Mouse (Mus musculus) heart, adult 2 months (tissue): Measurements from ENCODE around the gene Mcpt1. TPM values are rescaled to one million over a fixed set of nuclear protein-coding genes. Genes with fewer than 3 reads are reported as not detected.
"Not testable (repeated sequence)": the region's sequence is repeated elsewhere in the genome, so short reads cannot be mapped to it uniquely, and the experiment has no call there.

Experiments used
- DNase-seq, 2 experiments: peaks; one replicate each; pipeline ENCODE4 v3.0.0; 2021
- H3K27ac ChIP-seq: fragments of 200-600 bp; 2 replicates; pipeline ENCODE4 v1.8.1; 2022
- H3K27me3 ChIP-seq: fragments of 200-500 bp; 2 replicates; pipeline ENCODE4 v1.6.1; 2012; ENCODE audit warnings: mild to moderate bottlenecking, low read length, inconsistent platforms, mixed read lengths; ENCODE audit not compliant: control insufficient read depth, insufficient read depth
- H3K36me3 ChIP-seq: fragments of 200-500 bp; 2 replicates; pipeline ENCODE4 v1.6.1; 2012; ENCODE audit warnings: low read length, inconsistent platforms; ENCODE audit not compliant: control insufficient read depth, insufficient read depth
- H3K4me1 ChIP-seq: fragments of 200-500 bp; 2 replicates; pipeline ENCODE4 v1.6.1; 2011; ENCODE audit warnings: low read length; ENCODE audit not compliant: control insufficient read depth, insufficient read depth
- H3K4me3 ChIP-seq: fragments of 200-600 bp; 2 replicates; pipeline ENCODE4 v1.8.1; 2022
- H3K79me2 ChIP-seq: fragments of 200-500 bp; replicated peaks from 2 replicates; pipeline ENCODE4 v1.6.1; 2012; ENCODE audit warnings: mild to moderate bottlenecking, inconsistent platforms, low read length, moderate library complexity, mixed read lengths; ENCODE audit not compliant: control insufficient read depth, insufficient read depth
- H3K9ac ChIP-seq: fragments of 200-500 bp; 2 replicates; pipeline ENCODE4 v1.6.1; 2012; ENCODE audit warnings: low read depth, mild to moderate bottlenecking, control low read depth, inconsistent platforms, low read length, mixed read lengths
- CTCF ChIP-seq: fragments of 200-600 bp; IDR thresholded peaks from 2 replicates; pipeline ENCODE4 v1.8.1; 2022; ENCODE audit warnings: antibody characterized with exemption, mild to moderate bottlenecking, moderate library complexity
- EP300 ChIP-seq: fragments of 200-500 bp; IDR thresholded peaks from 2 replicates; pipeline ENCODE4 v1.6.1; 2011; ENCODE audit warnings: low read depth, low read length, control low read depth; ENCODE audit not compliant: insufficient read depth
- POLR2A ChIP-seq: fragments of 200-500 bp; IDR thresholded peaks from 2 replicates; pipeline ENCODE4 v1.6.1; 2011; ENCODE audit warnings: mild to moderate bottlenecking, low read depth, low read length, control low read depth; ENCODE audit not compliant: insufficient read depth
- WGBS: fragments of 180-500 bp; shearing (Covaris S2); methylation state at CpG from one replicate; pipeline ENCODE4 v1.1.7; 2018; 5-methylcytosine and 5-hydroxymethylcytosine counted together
- intact Hi-C: fragments of 180-260 bp; cut with DNase I; formaldehyde crosslinking; loops from one replicate; pipeline ENCODE4 v1.15.1; 2025
- polyA plus RNA-seq: library from polyadenylated mRNA; depleted of rRNA; stranded (reverse); fragments of >200 nt; gene quantifications from 2 replicates; pipeline ENCODE4 v1.2.3, GENCODE M21; 2012; rRNA removed
- total RNA-seq, 2 experiments: library from RNA; stranded (reverse); gene quantifications; 2 replicates each; pipeline ENCODE4 v1.2.3; 2021

Gene Mcpt1
- total and polyA plus RNA-seq, 3 experiments, result not detected

DNA sequence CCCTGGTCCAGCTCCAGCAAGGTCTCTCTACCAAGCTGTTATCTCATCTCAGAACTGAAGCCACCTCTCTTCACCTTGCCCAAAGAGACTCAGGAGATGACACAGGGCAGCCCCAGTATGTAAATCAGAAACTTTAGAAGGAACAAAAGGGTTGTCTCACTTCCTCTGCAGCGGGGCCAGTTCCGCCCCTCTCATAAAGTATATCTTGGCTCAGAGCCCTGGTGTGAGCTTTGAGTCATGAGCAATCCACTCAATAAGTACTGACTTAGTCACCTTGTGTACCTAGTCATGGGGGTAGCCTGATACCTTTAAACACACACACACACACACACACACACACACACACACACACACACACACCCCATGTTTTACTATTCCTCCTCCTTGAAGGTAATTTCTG is 16.7 kb downstream of the Mcpt1 start:
- no peak overlapping the region for H3K9ac ChIP-seq
- WGBS, result 29% methylated on average over 2 of the region's 2 CpGs
- H3K27ac ChIP-seq, result no peak overlapping the region
- H3K4me3 ChIP-seq, result no peak overlapping the region
- no peaks in the 10 kb centered on the region for H3K4me1 ChIP-seq
- DNase-seq, result no peak
- H3K27me3 ChIP-seq, result no peaks in the 10 kb centered on the region
- no peaks in the 10 kb centered on the region for H3K79me2 ChIP-seq
- no peaks in the 10 kb centered on the region for H3K36me3 ChIP-seq
- intact Hi-C loops, result no loop called here
- TF ChIP-seq CTCF (no peak), EP300 (no peak), POLR2A (no peak)

DNA sequence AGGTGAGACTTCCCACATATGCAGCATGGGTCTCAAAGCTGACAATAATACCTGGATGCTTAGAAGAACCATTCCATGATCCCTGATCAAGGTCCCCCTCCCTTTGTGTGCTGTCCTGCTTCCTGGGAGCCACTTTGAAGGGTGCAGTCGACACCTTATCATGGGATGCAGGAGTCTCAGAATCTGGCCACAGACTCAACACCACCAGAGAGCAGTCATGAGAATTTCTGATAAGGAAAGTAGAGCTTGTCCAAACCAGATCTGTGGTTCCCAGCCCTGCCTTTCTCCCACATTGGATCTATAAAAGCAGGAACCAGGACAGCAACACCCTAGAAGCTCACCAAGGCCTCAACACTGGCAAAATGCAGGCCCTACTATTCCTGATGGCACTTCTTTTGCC is 24.0 kb downstream of the Mcpt1 start, which contains the start of gene Mcpt2:
Gene Mcpt2, plus strand, starts transcription at position 250 of the 400 bp plus-strand sequence.
- DNase-seq, H3K27me3 ChIP-seq, H3K79me2 ChIP-seq, H3K4me1 ChIP-seq, H3K27ac ChIP-seq, H3K4me3 ChIP-seq, H3K9ac ChIP-seq, intact Hi-C loops, H3K36me3 ChIP-seq: not testable (repeated sequence)
- 60% methylated on average over 1 of the region's 1 CpGs for WGBS

DNA sequence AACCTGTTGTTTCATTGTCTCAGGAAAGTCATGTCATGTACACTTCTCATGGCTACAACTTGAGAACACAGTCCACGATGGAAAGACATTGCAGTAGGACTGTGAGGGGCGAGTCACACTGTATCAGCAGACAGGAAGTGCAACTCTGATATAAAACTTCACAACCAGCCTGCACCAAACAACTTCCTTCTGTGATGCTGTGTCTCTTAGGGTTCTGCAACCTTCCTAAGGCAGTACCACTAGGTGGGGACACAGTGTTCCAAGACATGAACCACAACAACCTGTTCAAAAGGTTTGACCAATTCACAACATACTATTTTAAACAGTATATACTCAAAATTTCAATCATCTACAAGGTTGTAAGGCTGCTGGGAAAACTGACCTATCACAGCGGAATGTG is 37.6 kb downstream of the Mcpt1 start:
- intact Hi-C loops, result no loop called here
- H3K4me1 ChIP-seq, result no peaks in the 10 kb centered on the region
- no peaks in the 10 kb centered on the region for H3K36me3 ChIP-seq
- H3K79me2 ChIP-seq, result no peaks in the 10 kb centered on the region
- no peak overlapping the region for H3K9ac ChIP-seq
- H3K27me3 ChIP-seq, result no peaks in the 10 kb centered on the region
- 38% methylated on average over 3 of the region's 3 CpGs for WGBS
- H3K4me3 ChIP-seq, result no peak overlapping the region
- TF ChIP-seq POLR2A, result no peak
- no peak for TF ChIP-seq EP300
- no peak for TF ChIP-seq CTCF
- DNase-seq, result no peak
- no peak overlapping the region for H3K27ac ChIP-seq

DNA sequence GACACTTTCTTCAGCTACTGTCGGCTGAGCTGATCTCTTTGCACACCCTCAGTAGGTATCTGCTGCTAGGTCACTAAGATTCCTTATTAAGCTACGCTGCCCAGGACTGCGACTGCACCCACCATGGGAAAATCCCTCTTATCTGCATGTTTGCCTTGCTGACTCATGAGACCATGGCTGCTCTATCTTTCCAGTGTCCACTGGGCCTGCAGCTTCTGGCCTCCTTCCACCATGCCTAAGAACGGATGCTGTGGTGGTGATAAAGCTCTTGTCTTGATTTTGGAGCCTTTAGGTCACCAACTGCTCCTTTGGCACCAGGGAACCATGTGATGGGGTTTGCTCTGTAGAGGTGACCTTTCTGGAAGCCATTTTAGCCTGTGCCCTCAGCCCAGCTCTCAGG is 40.0 kb downstream of the Mcpt1 start:
- intact Hi-C loops, result no loop called here
- Histone ChIP-seq H3K4me1 (no peaks in the 10 kb centered on the region), H3K79me2 (no peaks in the 10 kb centered on the region), H3K36me3 (no peaks in the 10 kb centered on the region), H3K27ac (no peak overlapping the region), H3K27me3 (no peaks in the 10 kb centered on the region), H3K9ac (no peak overlapping the region), H3K4me3 (no peak overlapping the region)
- 34% methylated on average over 4 of the region's 4 CpGs for WGBS
- no peak for DNase-seq
- no peak for TF ChIP-seq CTCF
- no peak for TF ChIP-seq POLR2A
- TF ChIP-seq EP300, result no peak

DNA sequence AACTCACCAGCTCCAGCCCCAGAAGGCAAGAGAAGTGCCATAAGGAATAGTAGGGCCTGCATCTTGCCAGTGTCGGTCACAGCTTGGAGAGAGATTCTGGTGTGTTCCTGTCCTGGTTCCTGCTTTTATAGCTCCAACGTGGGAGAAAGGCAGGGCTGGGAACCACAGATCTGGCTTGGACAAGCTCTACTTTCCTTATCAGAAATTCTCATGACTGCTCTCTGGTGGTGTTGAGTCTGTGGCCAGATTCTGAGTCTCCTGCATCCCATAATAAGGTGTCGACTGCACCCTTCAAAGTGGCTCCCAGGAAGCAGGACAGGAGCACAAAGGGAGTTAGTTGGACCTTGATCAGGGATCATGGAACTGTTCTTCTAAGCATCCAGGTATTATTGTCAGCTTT is 44.4 kb downstream of the Mcpt1 start, which contains the start of gene Mcpt4:
Gene Mcpt4, minus strand, starts transcription at position 101 of the 400 bp plus-strand sequence.
- H3K4me3 ChIP-seq, intact Hi-C loops, H3K9ac ChIP-seq, DNase-seq, H3K36me3 ChIP-seq, H3K4me1 ChIP-seq, H3K27me3 ChIP-seq, H3K79me2 ChIP-seq, H3K27ac ChIP-seq: not testable (repeated sequence)
- WGBS, result 42% methylated on average over 3 of the region's 3 CpGs

Other genes starting within 250 kb of the Mcpt1 start
- 10 to 100 TPM; 16.1 to 20.3 TPM for gene Adcy4, start 233.9 kb upstream of the Mcpt1 start, total RNA-seq
- gene Adcy4, start 233.9 kb upstream of the Mcpt1 start, polyA plus RNA-seq, result 36.5 and 40.0 TPM in 2 replicates
- 1 to 10 TPM; 2.2 to 2.4 TPM for gene Ripk3, start 229.1 kb upstream of the Mcpt1 start, total RNA-seq
- 3.5 and 4.1 TPM in 2 replicates for gene Ripk3, start 229.1 kb upstream of the Mcpt1 start, polyA plus RNA-seq
- gene Nfatc4, start 194.8 kb upstream of the Mcpt1 start, total RNA-seq, result 1 to 10 TPM; 3.6 to 5.1 TPM
- gene Nfatc4, start 194.8 kb upstream of the Mcpt1 start, polyA plus RNA-seq, result 6.0 and 7.3 TPM in 2 replicates
- 1 to 10 TPM; 6.2 to 6.8 TPM for gene Nynrin, start 164.0 kb upstream of the Mcpt1 start, total RNA-seq
- gene Nynrin, start 164.0 kb upstream of the Mcpt1 start, polyA plus RNA-seq, result 3.5 and 3.8 TPM in 2 replicates
- under 1 TPM in 1 of 2 experiments, not detected in 1; 0.18 TPM for gene Cbln3, start 133.6 kb upstream of the Mcpt1 start, total RNA-seq
- 0.06 TPM in 2 replicates for gene Cbln3, start 133.6 kb upstream of the Mcpt1 start, polyA plus RNA-seq
- 10 to 100 TPM in 1 of 2 experiments, 1 to 10 TPM in 1; 8.8 to 11.6 TPM for gene Khnyn, start 133.0 kb upstream of the Mcpt1 start, total RNA-seq
- gene Khnyn, start 133.0 kb upstream of the Mcpt1 start, polyA plus RNA-seq, result 9.3 and 13.3 TPM in 2 replicates
- 100 to 1,000 TPM; 112 to 127 TPM for gene Sdr39u1, start 117.7 kb upstream of the Mcpt1 start, total RNA-seq
- gene Sdr39u1, start 117.7 kb upstream of the Mcpt1 start, polyA plus RNA-seq, result 142 and 156 TPM in 2 replicates
- 1 to 10 TPM; 1.3 to 1.8 TPM for gene Cma1, start 73.3 kb upstream of the Mcpt1 start, total RNA-seq
- gene Cma1, start 73.3 kb upstream of the Mcpt1 start, polyA plus RNA-seq, result 2.1 and 2.5 TPM in 2 replicates
- gene Cma2, start 67.0 kb upstream of the Mcpt1 start, total RNA-seq, result not detected
- not detected in 2 replicates for gene Cma2, start 67.0 kb upstream of the Mcpt1 start, polyA plus RNA-seq
- not detected for gene Mcpt9, start 12.5 kb downstream of the Mcpt1 start, total RNA-seq
- gene Mcpt9, start 12.5 kb downstream of the Mcpt1 start, polyA plus RNA-seq, result not detected in 2 replicates
- gene Mcpt2, start 24.1 kb downstream of the Mcpt1 start, total RNA-seq, result not detected
- not detected in 2 replicates for gene Mcpt2, start 24.1 kb downstream of the Mcpt1 start, polyA plus RNA-seq
- 1 to 10 TPM; 1.2 to 1.3 TPM for gene Mcpt4, start 44.3 kb downstream of the Mcpt1 start, total RNA-seq
- 2.4 and 2.8 TPM in 2 replicates for gene Mcpt4, start 44.3 kb downstream of the Mcpt1 start, polyA plus RNA-seq
- not detected for gene Mcpt8, start 67.3 kb downstream of the Mcpt1 start, total RNA-seq
- gene Mcpt8, start 67.3 kb downstream of the Mcpt1 start, polyA plus RNA-seq, result 0.23 TPM in 1 of 2 replicates, not detected in the other
- gene Ctsg, start 84.6 kb downstream of the Mcpt1 start, total RNA-seq, result not detected
- gene Ctsg, start 84.6 kb downstream of the Mcpt1 start, polyA plus RNA-seq, result not detected in 2 replicates
- not detected for gene Gzme, start 102.7 kb downstream of the Mcpt1 start, total RNA-seq
- gene Gzme, start 102.7 kb downstream of the Mcpt1 start, polyA plus RNA-seq, result not detected in 2 replicates
- not detected for gene Gzmd, start 114.6 kb downstream of the Mcpt1 start, total RNA-seq
- not detected in 2 replicates for gene Gzmd, start 114.6 kb downstream of the Mcpt1 start, polyA plus RNA-seq
- gene Gzmg, start 141.6 kb downstream of the Mcpt1 start, total RNA-seq, result not detected
- gene Gzmg, start 141.6 kb downstream of the Mcpt1 start, polyA plus RNA-seq, result not detected in 2 replicates
- gene Gzmn, start 156.6 kb downstream of the Mcpt1 start, total RNA-seq, result not detected
- gene Gzmn, start 156.6 kb downstream of the Mcpt1 start, polyA plus RNA-seq, result not detected in 2 replicates
- not detected for gene Gzmf, start 193.4 kb downstream of the Mcpt1 start, total RNA-seq
- gene Gzmf, start 193.4 kb downstream of the Mcpt1 start, polyA plus RNA-seq, result not detected in 2 replicates
- not detected for gene Gzmc, start 216.7 kb downstream of the Mcpt1 start, total RNA-seq
- not detected in 2 replicates for gene Gzmc, start 216.7 kb downstream of the Mcpt1 start, polyA plus RNA-seq
- gene Gzmb, start 244.3 kb downstream of the Mcpt1 start, total RNA-seq, result under 1 TPM; 0.23 to 0.36 TPM
- 0.64 TPM in 1 of 2 replicates, not detected in the other for gene Gzmb, start 244.3 kb downstream of the Mcpt1 start, polyA plus RNA-seq